Mouse (Mus musculus) midbrain, embryonic 13.5 days (tissue): Measurements from ENCODE around the gene Tm7sf3. TPM values are rescaled to one million over a fixed set of nuclear protein-coding genes. Genes with fewer than 3 reads are reported as not detected.

Experiments used
- ATAC-seq: fragments of 200-750 bp; cut with Nextera tagmentation; 2 replicates; pipeline ENCODE4 v1.8.0; 2017; ENCODE audit warnings: mild to moderate bottlenecking, moderate TSS enrichment, moderate library complexity
- H3K27ac ChIP-seq: fragments of 300-500 bp; sonication (generic); 2 replicates; pipeline ENCODE4 v1.5.1; 2015; ENCODE audit warnings: inconsistent platforms, mild to moderate bottlenecking, moderate library complexity
- H3K27me3 ChIP-seq: fragments of 300-500 bp; sonication (generic); 2 replicates; pipeline ENCODE4 v1.6.1; 2015; ENCODE audit warnings: mild to moderate bottlenecking, inconsistent platforms
- H3K36me3 ChIP-seq: fragments of 300-500 bp; sonication (generic); 2 replicates; pipeline ENCODE4 v1.6.1; 2015; ENCODE audit warnings: mild to moderate bottlenecking, inconsistent platforms
- H3K4me1 ChIP-seq: fragments of 300-500 bp; sonication (generic); replicated peaks from 2 replicates; pipeline ENCODE4 v1.6.1; 2015; ENCODE audit warnings: inconsistent platforms
- H3K4me2 ChIP-seq: fragments of 300-500 bp; sonication (generic); replicated peaks from 2 replicates; pipeline ENCODE4 v1.6.1; 2015; ENCODE audit warnings: moderate library complexity, mild to moderate bottlenecking, inconsistent platforms
- H3K4me3 ChIP-seq: fragments of 300-500 bp; sonication (generic); replicated peaks from 2 replicates; pipeline ENCODE4 v1.5.1; 2015; ENCODE audit warnings: mild to moderate bottlenecking, inconsistent platforms
- H3K9ac ChIP-seq: fragments of 300-500 bp; sonication (generic); replicated peaks from 2 replicates; pipeline ENCODE4 v1.6.1; 2015; ENCODE audit warnings: mild to moderate bottlenecking, inconsistent platforms
- H3K9me3 ChIP-seq: fragments of 300-500 bp; sonication (generic); 2 replicates; pipeline ENCODE4 v1.6.1; 2016; ENCODE audit warnings: mild to moderate bottlenecking, inconsistent platforms
- WGBS: fragments of 180-500 bp; shearing (Covaris S2); methylation state at CpG from one replicate; pipeline ENCODE4 v1.1.7; 2015; 5-methylcytosine and 5-hydroxymethylcytosine counted together
- polyA plus RNA-seq: library from polyadenylated mRNA; unstranded; fragments of >200 nt; fragmentation: Nextera tagmentation; extraction: Ambion mirVana; gene quantifications from 2 replicates; pipeline ENCODE4 v1.2.1, GENCODE M21; 2015

Gene Tm7sf3
- polyA plus RNA-seq, 1 experiment from 2014 or later = 22.2 TPM

GRCm38 (mm10) chr6:146672106-146672505 lies 29.5 kb upstream of the Tm7sf3 start:
- no peak overlapping the region for H3K9ac ChIP-seq
- H3K4me2 ChIP-seq = no peak overlapping the region
- WGBS = 55% methylated on average over 5 of the region's 5 CpGs
- H3K27ac ChIP-seq = no peak overlapping the region
- no peaks in the 10 kb centered on the region for H3K27me3 ChIP-seq
- no peak overlapping the region for H3K4me3 ChIP-seq
- no peaks in the 10 kb centered on the region for H3K9me3 ChIP-seq
- H3K36me3 ChIP-seq = no peaks in the 10 kb centered on the region
- H3K4me1 ChIP-seq = no peaks in the 10 kb centered on the region
- no peak for ATAC-seq

- H3K4me2 ChIP-seq = no peak overlapping the region
- H3K27ac ChIP-seq = no peak overlapping the region
- no peak overlapping the region for H3K4me3 ChIP-seq
- no peaks in the 10 kb centered on the region for H3K9me3 ChIP-seq
- WGBS = 90% methylated on average over 15 of the region's 15 CpGs
- H3K9ac ChIP-seq = no peak overlapping the region
- H3K27me3 ChIP-seq = no peaks in the 10 kb centered on the region
- no peaks in the 10 kb centered on the region for H3K36me3 ChIP-seq
- no peaks in the 10 kb centered on the region; the same call in 1 of the 2 replicates for H3K4me1 ChIP-seq
- no peak for ATAC-seq
Observed at GRCm38 (mm10) chr6:146670956-146671855, 28.6 kb upstream of the Tm7sf3 start.

GRCm38 (mm10) chr6:146668606-146669005 lies 26.0 kb upstream of the Tm7sf3 start:
- ATAC-seq = no peak

GRCm38 (mm10) chr6:146666811-146667210 lies 24.2 kb upstream of the Tm7sf3 start:
- no peak overlapping the region for H3K9ac ChIP-seq
- ATAC-seq = no peak
- no peak overlapping the region for H3K4me3 ChIP-seq
- no peak overlapping the region for H3K27ac ChIP-seq
- no peaks in the 10 kb centered on the region for H3K9me3 ChIP-seq
- no peaks in the 10 kb centered on the region for H3K27me3 ChIP-seq
- H3K36me3 ChIP-seq = no peaks in the 10 kb centered on the region
- no peaks in the 10 kb centered on the region; the same call in 1 of the 2 replicates for H3K4me1 ChIP-seq
- 80% methylated on average over 6 of the region's 6 CpGs for WGBS
- no peak overlapping the region for H3K4me2 ChIP-seq

More at GRCm38 (mm10) chr6:146668606-146669005, 26.0 kb upstream of the Tm7sf3 start:
- Histone ChIP-seq H3K9me3 (no peaks in the 10 kb centered on the region), H3K27ac (no peak overlapping the region), H3K9ac (no peak overlapping the region), H3K4me3 (no peak overlapping the region), H3K27me3 (no peaks in the 10 kb centered on the region), H3K36me3 (no peaks in the 10 kb centered on the region), H3K4me2 (no peak overlapping the region), H3K4me1 (no peaks in the 10 kb centered on the region; the same call in 1 of the 2 replicates)

- no peak for ATAC-seq
- H3K4me2 ChIP-seq = no peak overlapping the region
- WGBS = 90% methylated on average over 2 of the region's 2 CpGs
Observed at GRCm38 (mm10) chr6:146665408-146665807, 22.8 kb upstream of the Tm7sf3 start.

GRCm38 (mm10) chr6:146664917-146665316 lies 22.3 kb upstream of the Tm7sf3 start:
- Histone ChIP-seq H3K4me1 (no peaks in the 10 kb centered on the region; the same call in 1 of the 2 replicates), H3K4me3 (no peak overlapping the region), H3K36me3 (no peaks in the 10 kb centered on the region), H3K9ac (no peak overlapping the region), H3K27ac (no peak overlapping the region), H3K27me3 (no peaks in the 10 kb centered on the region), H3K9me3 (no peaks in the 10 kb centered on the region), H3K4me2 (no peak overlapping the region)
- WGBS = 96% methylated on average over 5 of the region's 5 CpGs
- ATAC-seq = no peak

More at GRCm38 (mm10) chr6:146665408-146665807, 22.8 kb upstream of the Tm7sf3 start:
- no peaks in the 10 kb centered on the region for H3K27me3 ChIP-seq
- no peaks in the 10 kb centered on the region; the same call in 1 of the 2 replicates for H3K4me1 ChIP-seq
- no peaks in the 10 kb centered on the region for H3K9me3 ChIP-seq
- H3K4me3 ChIP-seq = no peak overlapping the region
- no peaks in the 10 kb centered on the region for H3K36me3 ChIP-seq
- H3K9ac ChIP-seq = no peak overlapping the region
- no peak overlapping the region for H3K27ac ChIP-seq

GRCm38 (mm10) chr6:146664116-146664515 lies 21.5 kb upstream of the Tm7sf3 start:
- Histone ChIP-seq H3K4me2 (no peak overlapping the region), H3K27me3 (no peaks in the 10 kb centered on the region), H3K4me1 (no peaks in the 10 kb centered on the region; the same call in 1 of the 2 replicates), H3K36me3 (no peaks in the 10 kb centered on the region), H3K27ac (no peak overlapping the region), H3K4me3 (no peak overlapping the region), H3K9ac (no peak overlapping the region), H3K9me3 (no peaks in the 10 kb centered on the region)
- ATAC-seq = no peak
- WGBS = 62% methylated on average over 5 of the region's 5 CpGs

- 30% methylated on average over 5 of the region's 5 CpGs for WGBS
- Histone ChIP-seq H3K9me3 (no peaks in the 10 kb centered on the region), H3K4me1 (no peaks in the 10 kb centered on the region; the same call in 1 of the 2 replicates), H3K4me2 (no peak overlapping the region), H3K4me3 (no peak overlapping the region), H3K9ac (no peak overlapping the region), H3K27ac (no peak overlapping the region), H3K36me3 (no peaks in the 10 kb centered on the region), H3K27me3 (no peaks in the 10 kb centered on the region)
- no peak for ATAC-seq
Observed at GRCm38 (mm10) chr6:146662679-146663078, 20.1 kb upstream of the Tm7sf3 start.

- Histone ChIP-seq H3K4me1 (no peaks in the 10 kb centered on the region; the same call in 1 of the 2 replicates), H3K36me3 (no peaks in the 10 kb centered on the region), H3K9me3 (no peaks in the 10 kb centered on the region), H3K27me3 (no peaks in the 10 kb centered on the region), H3K4me2 (no peak overlapping the region), H3K27ac (no peak overlapping the region), H3K4me3 (no peak overlapping the region), H3K9ac (no peak overlapping the region)
- 91% methylated on average over 5 of the region's 5 CpGs for WGBS
- no peak for ATAC-seq
Observed at GRCm38 (mm10) chr6:146661655-146662054, 19.0 kb upstream of the Tm7sf3 start.

- H3K4me1 ChIP-seq = no peaks in the 10 kb centered on the region
- H3K4me3 ChIP-seq = no peak overlapping the region
- no peak overlapping the region for H3K9ac ChIP-seq
- no peaks in the 10 kb centered on the region for H3K9me3 ChIP-seq
- WGBS = 79% methylated on average over 2 of the region's 2 CpGs
- no peak for ATAC-seq
- H3K27ac ChIP-seq = no peak overlapping the region
- no peaks in the 10 kb centered on the region for H3K36me3 ChIP-seq
- H3K27me3 ChIP-seq = no peaks in the 10 kb centered on the region
- H3K4me2 ChIP-seq = no peak overlapping the region
Observed at GRCm38 (mm10) chr6:146660591-146660990, 18.0 kb upstream of the Tm7sf3 start.

- Histone ChIP-seq H3K4me2 (no peak overlapping the region), H3K27me3 (no peaks in the 10 kb centered on the region), H3K4me3 (no peak overlapping the region), H3K9ac (no peak overlapping the region), H3K4me1 (no peaks in the 10 kb centered on the region), H3K27ac (no peak overlapping the region), H3K36me3 (peaks cover 26% of the 10 kb centered on the region), H3K9me3 (no peaks in the 10 kb centered on the region)
- 91% methylated on average over 3 of the region's 3 CpGs for WGBS
- no peak for ATAC-seq
Observed at GRCm38 (mm10) chr6:146653197-146653596, 10.6 kb upstream of the Tm7sf3 start.

GRCm38 (mm10) chr6:146651431-146651830 lies 8.8 kb upstream of the Tm7sf3 start:
- H3K4me1 ChIP-seq = no peaks in the 10 kb centered on the region
- peaks cover 26% of the 10 kb centered on the region for H3K36me3 ChIP-seq
- no peak overlapping the region for H3K4me2 ChIP-seq
- H3K9me3 ChIP-seq = no peaks in the 10 kb centered on the region
- H3K4me3 ChIP-seq = no peak overlapping the region
- H3K9ac ChIP-seq = no peak overlapping the region
- ATAC-seq = no peak
- no peak overlapping the region for H3K27ac ChIP-seq
- no peaks in the 10 kb centered on the region for H3K27me3 ChIP-seq
